ENCODE assay signal across 24 mouse cellular contexts in genomic region chr5:81832076-81832475, GRCm38 (mm10).
"Had no signal": no experiment of that assay in that cellular context is flagged by ENCODE, and none has a peak within 500 bp of the region (broad histone marks: within the 10 kb centered on the region; RNA-seq: fewer than 3 reads in every experiment).

No protein-coding gene starts in this region.

- H3K4me3 ChIP-seq: heart, adult 2 months; heart, embryonic 13.5 days; heart, embryonic 15.5 days; hindbrain, embryonic 13.5 days; hindbrain, embryonic 15.5 days; layer of hippocampus, adult 2 months; limb, embryonic 13.5 days; limb, embryonic 15.5 days; liver, embryonic 12.5 days had no signal

- DNase-seq: gastrocnemius, postnatal 14 days; gastrocnemius, postnatal 36 days; heart, adult 2 months; heart, postnatal 14 days; heart, postnatal 36 days; kidney, adult 11 months; kidney, adult 8-10 months; kidney, postnatal 10 days; kidney, postnatal 25 days; kidney, postnatal 4 days; layer of hippocampus, postnatal 36 days; left cerebral cortex, postnatal 4 days had no signal

- H3K27ac ChIP-seq: heart, adult 2 months; heart, embryonic 13.5 days; heart, embryonic 15.5 days; hindbrain, embryonic 13.5 days; hindbrain, embryonic 15.5 days; hindbrain, postnatal 0 days; layer of hippocampus, adult 2 months; limb, embryonic 13.5 days; limb, embryonic 15.5 days; liver, embryonic 12.5 days; liver, embryonic 14.5 days had no signal

- H3K9me3 ChIP-seq: heart, embryonic 13.5 days; heart, embryonic 15.5 days; hindbrain, embryonic 13.5 days; limb, embryonic 15.5 days; liver, embryonic 12.5 days had no signal

- H3K4me1 ChIP-seq: heart, embryonic 13.5 days; heart, embryonic 15.5 days; hindbrain, embryonic 13.5 days; hindbrain, embryonic 15.5 days; limb, embryonic 15.5 days; liver, embryonic 12.5 days had no signal

- H3K27me3 ChIP-seq: heart, embryonic 13.5 days; heart, embryonic 15.5 days; hindbrain, embryonic 13.5 days; hindbrain, embryonic 15.5 days; limb, embryonic 13.5 days; limb, embryonic 15.5 days; liver, embryonic 12.5 days had no signal

- H3K4me2 ChIP-seq: heart, embryonic 11.5 days; heart, embryonic 13.5 days; heart, embryonic 15.5 days; hindbrain, embryonic 13.5 days; hindbrain, embryonic 15.5 days; limb, embryonic 13.5 days; limb, embryonic 15.5 days; liver, embryonic 12.5 days had no signal

- H3K36me3 ChIP-seq: heart, embryonic 13.5 days; heart, embryonic 15.5 days; hindbrain, embryonic 13.5 days; hindbrain, embryonic 15.5 days; limb, embryonic 13.5 days; limb, embryonic 15.5 days; liver, embryonic 12.5 days had no signal

- H3K9ac ChIP-seq: heart, embryonic 13.5 days; heart, embryonic 15.5 days; hindbrain, embryonic 13.5 days; hindbrain, embryonic 15.5 days; limb, embryonic 13.5 days; limb, embryonic 15.5 days; liver, embryonic 12.5 days; liver, embryonic 14.5 days had no signal

- ATAC-seq: hindbrain, postnatal 0 days; intestine, embryonic 16.5 days; liver, embryonic 12.5 days had no signal
